Mouse (Mus musculus) midbrain, embryonic 12.5 days (tissue): Measurements from ENCODE around the gene Rap1gap2. TPM values are rescaled to one million over a fixed set of nuclear protein-coding genes. Genes with fewer than 3 reads are reported as not detected.

ENCODE experiments used
- ATAC-seq: fragments of 200-750 bp; cut with Nextera tagmentation; 2 replicates; pipeline ENCODE4 v1.8.0; 2017; ENCODE audit warnings: low read depth, moderate TSS enrichment, moderate library complexity; ENCODE audit not compliant: low FRiP score
- H3K27ac ChIP-seq: fragments of 300-500 bp; sonication (generic); replicated peaks from 2 replicates; pipeline ENCODE4 v1.5.1; 2016; ENCODE audit warnings: mild to moderate bottlenecking
- H3K27me3 ChIP-seq: fragments of 300-500 bp; sonication (generic); 2 replicates; pipeline ENCODE4 v1.6.1; 2016; ENCODE audit warnings: mild to moderate bottlenecking
- H3K36me3 ChIP-seq: fragments of 300-500 bp; sonication (generic); 2 replicates; pipeline ENCODE4 v1.6.1; 2016
- H3K4me1 ChIP-seq: fragments of 300-500 bp; sonication (generic); 2 replicates; pipeline ENCODE4 v1.6.1; 2016
- H3K4me2 ChIP-seq: fragments of 300-500 bp; sonication (generic); replicated peaks from 2 replicates; pipeline ENCODE4 v1.6.1; 2016; ENCODE audit warnings: mild to moderate bottlenecking, moderate library complexity
- H3K4me3 ChIP-seq: fragments of 300-500 bp; sonication (generic); 2 replicates; pipeline ENCODE4 v1.5.1; 2016; ENCODE audit warnings: mild to moderate bottlenecking
- H3K9ac ChIP-seq: fragments of 300-500 bp; sonication (generic); replicated peaks from 2 replicates; pipeline ENCODE4 v1.6.1; 2016; ENCODE audit warnings: mild to moderate bottlenecking, moderate library complexity
- H3K9me3 ChIP-seq: fragments of 300-500 bp; sonication (generic); 2 replicates; pipeline ENCODE4 v1.6.1; 2016; ENCODE audit warnings: mild to moderate bottlenecking
- WGBS: fragments of 180-500 bp; shearing (Covaris S2); methylation state at CpG from one replicate; pipeline ENCODE4 v1.1.7; 2016; 5-methylcytosine and 5-hydroxymethylcytosine counted together
- polyA plus RNA-seq: library from polyadenylated mRNA; unstranded; fragments of >200 nt; fragmentation: Nextera tagmentation; extraction: Ambion mirVana; gene quantifications from 2 replicates; pipeline ENCODE4 v1.2.1, GENCODE M21; 2016

Rap1gap2 gene
- polyA plus RNA-seq, 1 experiment from 2014 or later, result 6.1 TPM

- Histone ChIP-seq H3K4me3 (no peak overlapping the region), H3K27me3 (no peaks in the 10 kb centered on the region; the same call in 1 of the 2 replicates), H3K9ac (no peak overlapping the region), H3K36me3 (no peaks in the 10 kb centered on the region), H3K27ac (no peak overlapping the region), H3K4me1 (peaks cover 5% of the 10 kb centered on the region; the same call in 1 of the 2 replicates), H3K9me3 (no peaks in the 10 kb centered on the region), H3K4me2 (no peak overlapping the region)
- 61% methylated on average over 2 of the region's 2 CpGs for WGBS
- ATAC-seq, result no peak
Measured at GRCm38 (mm10) chr11:74462651-74463050, 148.1 kb downstream of the Rap1gap2 start.

- no peak overlapping the region for H3K4me2 ChIP-seq
- 81% methylated on average over 8 of the region's 8 CpGs for WGBS
Measured at GRCm38 (mm10) chr11:74459651-74460050, 151.1 kb downstream of the Rap1gap2 start.

GRCm38 (mm10) chr11:74458400-74458799, 152.3 kb downstream of the Rap1gap2 start:
- Histone ChIP-seq H3K4me2 (no peak overlapping the region), H3K4me1 (no peaks in the 10 kb centered on the region), H3K4me3 (no peak overlapping the region), H3K9ac (no peak overlapping the region), H3K9me3 (no peaks in the 10 kb centered on the region), H3K36me3 (no peaks in the 10 kb centered on the region), H3K27ac (no peak overlapping the region), H3K27me3 (no peaks in the 10 kb centered on the region; the same call in 1 of the 2 replicates)
- no peak for ATAC-seq
- 81% methylated on average over 3 of the region's 3 CpGs for WGBS

More at GRCm38 (mm10) chr11:74459651-74460050, 151.1 kb downstream of the Rap1gap2 start:
- H3K9me3 ChIP-seq, result no peaks in the 10 kb centered on the region
- H3K9ac ChIP-seq, result no peak overlapping the region
- H3K4me3 ChIP-seq, result no peak overlapping the region
- no peaks in the 10 kb centered on the region for H3K36me3 ChIP-seq
- no peaks in the 10 kb centered on the region; the same call in 1 of the 2 replicates for H3K27me3 ChIP-seq
- no peaks in the 10 kb centered on the region for H3K4me1 ChIP-seq
- H3K27ac ChIP-seq, result no peak overlapping the region
- ATAC-seq, result no peak

GRCm38 (mm10) chr11:74457194-74457593, 153.5 kb downstream of the Rap1gap2 start:
- Histone ChIP-seq H3K4me3 (no peak overlapping the region), H3K4me1 (no peaks in the 10 kb centered on the region)

GRCm38 (mm10) chr11:74448556-74448955, 162.2 kb downstream of the Rap1gap2 start:
- Histone ChIP-seq H3K9ac (no peak overlapping the region), H3K4me2 (no peak overlapping the region), H3K4me1 (no peaks in the 10 kb centered on the region), H3K27ac (no peak overlapping the region), H3K36me3 (no peaks in the 10 kb centered on the region), H3K4me3 (no peak overlapping the region), H3K27me3 (no peaks in the 10 kb centered on the region), H3K9me3 (0 out of 2 replicates have a peak, but pooled peaks cover 5% of the 10 kb centered on the region)
- WGBS, result 70% methylated on average over 4 of the region's 4 CpGs
- no peak for ATAC-seq

More at GRCm38 (mm10) chr11:74457194-74457593, 153.5 kb downstream of the Rap1gap2 start:
- Histone ChIP-seq H3K36me3 (no peaks in the 10 kb centered on the region), H3K9me3 (no peaks in the 10 kb centered on the region), H3K4me2 (no peak overlapping the region), H3K27me3 (no peaks in the 10 kb centered on the region; the same call in 1 of the 2 replicates), H3K9ac (no peak overlapping the region), H3K27ac (no peak overlapping the region)
- 51% methylated on average over 10 of the region's 10 CpGs for WGBS
- ATAC-seq, result no peak

GRCm38 (mm10) chr11:74447991-74448403, 162.7 kb downstream of the Rap1gap2 start:
- 88% methylated on average over 6 of the region's 6 CpGs for WGBS

GRCm38 (mm10) chr11:74445591-74445990, 165.1 kb downstream of the Rap1gap2 start:
- H3K27ac ChIP-seq, result no peak overlapping the region
- H3K4me2 ChIP-seq, result no peak overlapping the region
- no peak overlapping the region for H3K9ac ChIP-seq
- H3K9me3 ChIP-seq, result 0 out of 2 replicates have a peak, but pooled peaks cover 5% of the 10 kb centered on the region
- ATAC-seq, result no peak
- 71% methylated on average over 3 of the region's 3 CpGs for WGBS
- no peaks in the 10 kb centered on the region for H3K36me3 ChIP-seq
- H3K4me3 ChIP-seq, result no peak overlapping the region
- no peaks in the 10 kb centered on the region for H3K4me1 ChIP-seq
- no peaks in the 10 kb centered on the region for H3K27me3 ChIP-seq

More at GRCm38 (mm10) chr11:74447991-74448403, 162.7 kb downstream of the Rap1gap2 start:
- Histone ChIP-seq H3K27ac (no peak overlapping the region), H3K9me3 (0 out of 2 replicates have a peak, but pooled peaks cover 5% of the 10 kb centered on the region), H3K4me3 (no peak overlapping the region), H3K4me2 (no peak overlapping the region), H3K36me3 (no peaks in the 10 kb centered on the region), H3K9ac (no peak overlapping the region), H3K27me3 (no peaks in the 10 kb centered on the region), H3K4me1 (no peaks in the 10 kb centered on the region)
- ATAC-seq, result no peak

GRCm38 (mm10) chr11:74443924-74444256, 166.8 kb downstream of the Rap1gap2 start:
- H3K9me3 ChIP-seq, result 0 out of 2 replicates have a peak, but pooled peaks cover 5% of the 10 kb centered on the region
- WGBS, result 89% methylated on average over 5 of the region's 5 CpGs
- H3K27me3 ChIP-seq, result no peaks in the 10 kb centered on the region
- H3K36me3 ChIP-seq, result no peaks in the 10 kb centered on the region
- no peak for ATAC-seq
- no peak overlapping the region for H3K4me2 ChIP-seq
- H3K9ac ChIP-seq, result no peak overlapping the region
- H3K4me1 ChIP-seq, result no peaks in the 10 kb centered on the region
- H3K27ac ChIP-seq, result no peak overlapping the region
- H3K4me3 ChIP-seq, result no peak overlapping the region

GRCm38 (mm10) chr11:74443147-74443923, 167.4 kb downstream of the Rap1gap2 start:
- Histone ChIP-seq H3K4me2 (no peak overlapping the region), H3K27ac (no peak overlapping the region), H3K9me3 (0 out of 2 replicates have a peak, but pooled peaks cover 5% of the 10 kb centered on the region), H3K27me3 (no peaks in the 10 kb centered on the region), H3K36me3 (no peaks in the 10 kb centered on the region), H3K9ac (no peak overlapping the region), H3K4me1 (no peaks in the 10 kb centered on the region), H3K4me3 (no peak overlapping the region)
- no peak for ATAC-seq
- WGBS, result 88% methylated on average over 6 of the region's 6 CpGs

GRCm38 (mm10) chr11:74442396-74442795, 168.3 kb downstream of the Rap1gap2 start:
- H3K9ac ChIP-seq, result no peak overlapping the region
- no peak overlapping the region for H3K4me2 ChIP-seq
- H3K36me3 ChIP-seq, result no peaks in the 10 kb centered on the region
- H3K9me3 ChIP-seq, result 0 out of 2 replicates have a peak, but pooled peaks cover 5% of the 10 kb centered on the region
- no peak overlapping the region for H3K4me3 ChIP-seq
- 82% methylated on average over 4 of the region's 4 CpGs for WGBS
- no peak for ATAC-seq
- no peaks in the 10 kb centered on the region for H3K4me1 ChIP-seq
- H3K27ac ChIP-seq, result no peak overlapping the region
- no peaks in the 10 kb centered on the region for H3K27me3 ChIP-seq

- H3K4me2 ChIP-seq, result no peak overlapping the region
- H3K4me1 ChIP-seq, result no peaks in the 10 kb centered on the region
- no peak overlapping the region for H3K4me3 ChIP-seq
- H3K27me3 ChIP-seq, result no peaks in the 10 kb centered on the region
- no peak overlapping the region for H3K9ac ChIP-seq
- 82% methylated on average over 8 of the region's 8 CpGs for WGBS
- H3K36me3 ChIP-seq, result no peaks in the 10 kb centered on the region
- 0 out of 2 replicates have a peak, but pooled peaks cover 5% of the 10 kb centered on the region for H3K9me3 ChIP-seq
- ATAC-seq, result no peak
- no peak overlapping the region for H3K27ac ChIP-seq
Measured at GRCm38 (mm10) chr11:74440112-74440511, 170.6 kb downstream of the Rap1gap2 start.

- WGBS, result 70% methylated on average over 6 of the region's 6 CpGs
Measured at GRCm38 (mm10) chr11:74439202-74439601, 171.5 kb downstream of the Rap1gap2 start.

More at GRCm38 (mm10) chr11:74439202-74439601, 171.5 kb downstream of the Rap1gap2 start:
- Histone ChIP-seq H3K9ac (no peak overlapping the region), H3K36me3 (no peaks in the 10 kb centered on the region), H3K27ac (no peak overlapping the region), H3K27me3 (no peaks in the 10 kb centered on the region), H3K9me3 (no peaks in the 10 kb centered on the region), H3K4me1 (no peaks in the 10 kb centered on the region), H3K4me3 (no peak overlapping the region), H3K4me2 (no peak overlapping the region)
- ATAC-seq, result no peak
